Mouse (Mus musculus): ENCODE data around the gene Ift27. TPM values are rescaled to one million over a fixed set of nuclear protein-coding genes. Genes with fewer than 3 reads are reported as not detected.
A peak's percentile ranks its signal among the peaks of the same experiment; 100 is the strongest.

The Ift27 gene
- polyA plus RNA-seq, 1 experiment: 18.7 TPM

DNA sequence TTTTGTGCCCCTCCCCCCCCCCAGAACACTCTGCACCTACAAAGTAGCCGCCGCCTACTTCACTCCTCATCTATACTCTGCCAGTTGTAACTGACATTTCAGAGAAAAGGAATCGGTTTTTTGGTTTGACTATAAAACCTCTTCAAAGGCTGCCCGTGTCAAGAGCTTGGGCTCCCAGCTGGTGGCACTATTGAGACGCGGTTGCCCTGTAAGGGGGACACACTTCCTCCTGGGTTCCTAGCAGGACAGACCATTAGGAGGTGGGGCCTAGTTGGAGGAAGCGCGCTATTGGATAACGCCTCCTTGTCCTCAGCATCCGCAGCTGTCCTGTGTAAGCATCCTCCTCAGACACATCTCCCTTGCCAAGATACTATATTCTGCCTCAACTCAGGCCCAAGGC, 10.9 kb upstream of the Ift27 start:
- Histone ChIP-seq H3K27ac (ENCODE audit: insufficient read depth, low read depth, low read length) (no peak overlapping the region), H3K36me3 (ENCODE audit: control insufficient read depth, insufficient read depth, low read length) (no peaks in the 10 kb centered on the region), H3K4me3 (ENCODE audit: low read depth, low read length) (no peak overlapping the region), H3K27me3 (ENCODE audit: control insufficient read depth, insufficient read depth, low read length) (no peaks in the 10 kb centered on the region), H3K4me1 (ENCODE audit: control insufficient read depth, insufficient read depth, insufficient read length, low read length) (no peaks in the 10 kb centered on the region)
- TF ChIP-seq POLR2A (IDR thresholded peaks at IDR 0.05; ENCODE audit: low read depth, low read length): no peak
- peak; percentile 23; the same call in 1 of the 2 replicates for TF ChIP-seq CTCF (IDR thresholded peaks at IDR 0.05; ENCODE audit: extremely low read depth, insufficient read length, insufficient replicate concordance, low read depth, low read length)
- WGBS: 5% methylated on average over 10 of the region's 10 CpGs

DNA sequence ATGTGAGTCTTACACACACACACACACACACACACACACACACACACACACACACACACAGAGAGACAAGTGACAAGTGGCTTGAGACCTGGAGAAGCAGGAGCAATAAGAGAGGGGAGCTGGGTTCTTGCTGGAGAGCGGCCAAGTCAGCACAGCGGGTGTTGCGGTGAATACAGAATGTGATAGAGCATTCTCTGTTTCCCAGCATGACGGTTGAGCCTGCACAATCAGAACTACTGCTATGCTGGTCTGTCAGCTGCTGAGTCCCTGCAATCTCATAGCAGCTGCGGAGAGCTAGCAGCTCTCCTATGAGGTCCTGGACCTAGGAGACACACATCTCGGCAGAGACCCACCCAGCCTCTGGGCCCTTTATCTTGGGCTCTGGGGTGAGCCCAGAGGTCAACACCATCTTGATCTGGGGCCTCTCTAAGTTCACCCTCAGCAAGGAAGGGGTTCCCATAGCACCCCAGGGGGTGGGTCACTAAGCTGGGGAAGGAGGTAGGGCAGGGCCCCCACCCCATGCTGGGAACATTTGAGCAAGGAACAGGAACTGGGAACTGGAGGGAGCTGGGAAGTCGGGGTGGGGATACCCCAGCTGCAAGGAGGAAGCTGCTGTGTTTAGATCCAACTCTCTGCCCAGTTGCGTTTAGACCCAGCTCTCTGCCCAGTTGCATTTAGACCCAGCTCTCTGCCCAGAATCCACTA, 7.9 kb upstream of the Ift27 start:
- no peaks in the 10 kb centered on the region for H3K4me1 ChIP-seq (ENCODE audit: control insufficient read depth, insufficient read depth, insufficient read length, low read length)
- H3K36me3 ChIP-seq (ENCODE audit: control insufficient read depth, insufficient read depth, low read length): no peaks in the 10 kb centered on the region
- TF ChIP-seq CTCF (IDR thresholded peaks at IDR 0.05; ENCODE audit: extremely low read depth, insufficient read length, insufficient replicate concordance, low read depth, low read length) (no peak), POLR2A (IDR thresholded peaks at IDR 0.05; ENCODE audit: low read depth, low read length) (no peak)
- H3K27ac ChIP-seq (ENCODE audit: insufficient read depth, low read depth, low read length): no peak overlapping the region
- WGBS: 25% methylated on average over 8 of the region's 8 CpGs
- no peaks in the 10 kb centered on the region for H3K27me3 ChIP-seq (ENCODE audit: control insufficient read depth, insufficient read depth, low read length)
- no peak overlapping the region for H3K4me3 ChIP-seq (ENCODE audit: low read depth, low read length)

DNA sequence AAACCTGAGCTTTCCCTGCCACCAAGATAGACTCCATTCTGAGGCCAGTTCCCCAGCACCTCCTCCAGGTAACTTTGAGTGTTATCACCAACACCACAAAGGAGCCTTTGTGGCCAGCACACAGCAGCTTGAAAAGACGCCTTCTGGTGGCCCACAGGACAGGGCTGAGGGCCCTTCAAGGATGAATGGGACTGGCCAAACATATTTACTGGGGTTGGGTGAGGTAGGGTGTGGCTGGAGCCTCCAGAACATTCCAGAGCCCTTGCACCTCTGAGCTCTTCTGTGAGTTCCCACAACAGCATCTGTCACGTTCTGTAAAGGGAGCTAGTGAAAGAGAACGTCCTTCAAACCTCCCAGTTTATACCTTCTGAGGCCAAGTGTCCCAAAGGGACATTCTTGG, 5.9 kb upstream of the Ift27 start:
- no peaks in the 10 kb centered on the region for H3K27me3 ChIP-seq (ENCODE audit: control insufficient read depth, insufficient read depth, low read length)
- H3K27ac ChIP-seq (ENCODE audit: insufficient read depth, low read depth, low read length): no peak overlapping the region
- peaks cover under 1% of the 10 kb centered on the region; the same call in 1 of the 2 replicates for H3K4me1 ChIP-seq (ENCODE audit: control insufficient read depth, insufficient read depth, insufficient read length, low read length)
- TF ChIP-seq POLR2A (IDR thresholded peaks at IDR 0.05; ENCODE audit: low read depth, low read length) (no peak), CTCF (IDR thresholded peaks at IDR 0.05; ENCODE audit: extremely low read depth, insufficient read length, insufficient replicate concordance, low read depth, low read length) (no peak)
- 31% methylated on average over 3 of the region's 3 CpGs for WGBS
- no peak overlapping the region for H3K4me3 ChIP-seq (ENCODE audit: low read depth, low read length)
- H3K36me3 ChIP-seq (ENCODE audit: control insufficient read depth, insufficient read depth, low read length): no peaks in the 10 kb centered on the region

DNA sequence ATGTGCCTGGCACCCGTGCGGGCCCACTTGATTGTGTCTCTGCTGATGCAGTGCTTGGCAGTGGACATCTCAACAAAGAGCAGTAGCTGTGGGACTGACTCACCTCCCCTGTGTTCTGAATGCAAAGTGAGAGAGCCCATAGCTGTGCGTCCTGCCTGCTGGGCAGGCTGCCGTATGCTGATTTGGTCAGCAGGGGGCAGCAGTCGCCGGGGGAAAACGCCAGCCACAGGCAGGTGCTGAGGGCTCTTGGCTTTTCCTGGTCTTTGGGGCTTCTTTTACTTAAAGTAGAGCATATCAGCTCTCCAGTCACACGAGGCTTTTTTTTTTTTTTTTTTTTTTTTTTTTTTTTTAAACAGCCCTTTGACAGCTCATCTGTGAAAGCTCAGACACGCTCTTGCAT, 4.5 kb upstream of the Ift27 start:
- Histone ChIP-seq H3K27ac (ENCODE audit: insufficient read depth, low read depth, low read length) (no peak overlapping the region), H3K4me1 (ENCODE audit: control insufficient read depth, insufficient read depth, insufficient read length, low read length) (peaks cover 8% of the 10 kb centered on the region), H3K27me3 (ENCODE audit: control insufficient read depth, insufficient read depth, low read length) (no peaks in the 10 kb centered on the region), H3K4me3 (ENCODE audit: low read depth, low read length) (no peak overlapping the region), H3K36me3 (ENCODE audit: control insufficient read depth, insufficient read depth, low read length) (no peaks in the 10 kb centered on the region)
- no peak for TF ChIP-seq POLR2A (IDR thresholded peaks at IDR 0.05; ENCODE audit: low read depth, low read length)
- peak; percentile 90 for TF ChIP-seq CTCF (IDR thresholded peaks at IDR 0.05; ENCODE audit: extremely low read depth, insufficient read length, insufficient replicate concordance, low read depth, low read length)
- 9% methylated on average over 9 of the region's 9 CpGs for WGBS

- Histone ChIP-seq H3K27me3 (ENCODE audit: control insufficient read depth, insufficient read depth, low read length) (no peaks in the 10 kb centered on the region), H3K4me1 (ENCODE audit: control insufficient read depth, insufficient read depth, insufficient read length, low read length) (peaks cover 13% of the 10 kb centered on the region), H3K4me3 (ENCODE audit: low read depth, low read length) (no peak overlapping the region), H3K27ac (ENCODE audit: insufficient read depth, low read depth, low read length) (no peak overlapping the region), H3K36me3 (ENCODE audit: control insufficient read depth, insufficient read depth, low read length) (no peaks in the 10 kb centered on the region)
- 56% methylated on average over 10 of the region's 10 CpGs for WGBS
- TF ChIP-seq POLR2A (IDR thresholded peaks at IDR 0.05; ENCODE audit: low read depth, low read length) (no peak), CTCF (IDR thresholded peaks at IDR 0.05; ENCODE audit: extremely low read depth, insufficient read length, insufficient replicate concordance, low read depth, low read length) (no peak)
Observed at GRCm38 (mm10) chr15:78177257-78177656, 3.4 kb upstream of the Ift27 start.

DNA sequence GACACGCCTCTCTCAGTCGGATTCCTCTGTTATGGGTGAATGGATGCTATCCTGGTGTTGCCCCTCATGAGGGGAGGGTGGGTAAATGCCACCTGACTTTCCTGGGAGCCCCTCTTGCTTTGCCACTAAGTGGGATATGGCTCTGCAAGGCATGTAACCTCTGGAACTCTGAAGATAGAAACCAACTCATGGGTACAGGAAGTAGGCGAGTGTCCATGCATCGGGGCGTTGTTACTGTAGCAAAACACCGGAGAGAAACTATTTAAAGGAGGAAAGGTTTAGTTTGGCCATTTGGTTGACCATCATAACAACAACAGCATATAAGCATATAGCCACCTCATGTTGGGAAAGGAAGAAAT, 959 bp upstream of the Ift27 start:
- WGBS: 75% methylated on average over 6 of the region's 6 CpGs
- peaks cover 13% of the 10 kb centered on the region for H3K4me1 ChIP-seq (ENCODE audit: control insufficient read depth, insufficient read depth, insufficient read length, low read length)
- H3K4me3 ChIP-seq (ENCODE audit: low read depth, low read length): peak overlapping the region; percentile 54; the same call in 1 of the 2 replicates
- H3K27ac ChIP-seq (ENCODE audit: insufficient read depth, low read depth, low read length): no peak overlapping the region
- no peaks in the 10 kb centered on the region for H3K27me3 ChIP-seq (ENCODE audit: control insufficient read depth, insufficient read depth, low read length)
- TF ChIP-seq POLR2A (IDR thresholded peaks at IDR 0.05; ENCODE audit: low read depth, low read length) (no peak), CTCF (IDR thresholded peaks at IDR 0.05; ENCODE audit: extremely low read depth, insufficient read length, insufficient replicate concordance, low read depth, low read length) (no peak)
- H3K36me3 ChIP-seq (ENCODE audit: control insufficient read depth, insufficient read depth, low read length): no peaks in the 10 kb centered on the region

GRCm38 (mm10) chr15:78172899-78173817, 749 bp downstream of the Ift27 start:
- WGBS: 22% methylated on average over 26 of the region's 26 CpGs
- TF ChIP-seq CTCF (IDR thresholded peaks at IDR 0.05; ENCODE audit: extremely low read depth, insufficient read length, insufficient replicate concordance, low read depth, low read length): no peak
- TF ChIP-seq POLR2A (IDR thresholded peaks at IDR 0.05; ENCODE audit: low read depth, low read length): no peak
- Histone ChIP-seq H3K27me3 (ENCODE audit: control insufficient read depth, insufficient read depth, low read length) (no peaks in the 10 kb centered on the region), H3K4me3 (ENCODE audit: low read depth, low read length) (peak overlapping the region; percentile 68), H3K4me1 (ENCODE audit: control insufficient read depth, insufficient read depth, insufficient read length, low read length) (peaks cover 13% of the 10 kb centered on the region), H3K27ac (ENCODE audit: insufficient read depth, low read depth, low read length) (no peak overlapping the region), H3K36me3 (ENCODE audit: control insufficient read depth, insufficient read depth, low read length) (no peaks in the 10 kb centered on the region)
